Mouse (Mus musculus) frontal cortex, postnatal 25 days (tissue): ENCODE data around the gene Trappc10.
A peak's percentile ranks its signal among the peaks of the same experiment; 100 is the strongest.

Experiments used
- DNase-seq, 2 experiments: peaks; one replicate each; pipeline ENCODE4 v3.0.0; 2022; ENCODE audit warnings: low spot score in 2 of 2

The Trappc10 gene

GRCm38 (mm10) chr10:78160369-78161095 is 83.9 kb downstream of the Trappc10 start:
- DNase-seq: no peak

- DNase-seq: peak; percentile 72 to 82
These were observed 84.5 kb downstream of the Trappc10 start for GRCm38 (mm10) chr10:78159906-78160305.

GRCm38 (mm10) chr10:78159252-78159878 is 85.1 kb downstream of the Trappc10 start:
- no peak for DNase-seq

- DNase-seq: no peak
These were observed 86.4 kb downstream of the Trappc10 start for GRCm38 (mm10) chr10:78158041-78158440.

GRCm38 (mm10) chr10:78156926-78157325 is 87.5 kb downstream of the Trappc10 start:
- no peak for DNase-seq

GRCm38 (mm10) chr10:78148834-78149766 is 95.3 kb downstream of the Trappc10 start:
- no peak for DNase-seq

- DNase-seq: no peak
These were observed 96.5 kb downstream of the Trappc10 start for GRCm38 (mm10) chr10:78147908-78148441.

GRCm38 (mm10) chr10:78143727-78144505 is 100.5 kb downstream of the Trappc10 start:
- no peak for DNase-seq

GRCm38 (mm10) chr10:78140843-78141242 is 103.6 kb downstream of the Trappc10 start:
- DNase-seq: no peak

- DNase-seq: no peak
These were observed 104.2 kb downstream of the Trappc10 start for GRCm38 (mm10) chr10:78140251-78140600.

GRCm38 (mm10) chr10:78139572-78140250 is 104.7 kb downstream of the Trappc10 start:
- DNase-seq: no peak

GRCm38 (mm10) chr10:78138812-78139523 is 105.5 kb downstream of the Trappc10 start:
- DNase-seq: no peak

GRCm38 (mm10) chr10:78137191-78137590 is 107.2 kb downstream of the Trappc10 start:
- DNase-seq: no peak
